Mouse (Mus musculus) adrenal gland, postnatal 25 days (tissue): ENCODE results near the gene Stpg1. TPM values are rescaled to one million over a fixed set of nuclear protein-coding genes. Genes with fewer than 3 reads are reported as not detected.
A peak's percentile ranks its signal among the peaks of the same experiment; 100 is the strongest.

Experiments
- DNase-seq: peaks from one replicate; pipeline ENCODE4 v3.0.0; 2021; ENCODE audit warnings: mixed read lengths
- microRNA-seq, 2 experiments: library from miRNA; unstranded; fragments of <30 nt; microRNA quantifications; one replicate each; pipeline ENCODE4 v1.2.0; 2021
- total RNA-seq: library from RNA; stranded (reverse); gene quantifications from 2 replicates; pipeline ENCODE4 v1.2.3, GENCODE M21; 2021

Stpg1 gene
- total RNA-seq, 1 experiment from 2014 or later, result 0.91 TPM

DNA sequence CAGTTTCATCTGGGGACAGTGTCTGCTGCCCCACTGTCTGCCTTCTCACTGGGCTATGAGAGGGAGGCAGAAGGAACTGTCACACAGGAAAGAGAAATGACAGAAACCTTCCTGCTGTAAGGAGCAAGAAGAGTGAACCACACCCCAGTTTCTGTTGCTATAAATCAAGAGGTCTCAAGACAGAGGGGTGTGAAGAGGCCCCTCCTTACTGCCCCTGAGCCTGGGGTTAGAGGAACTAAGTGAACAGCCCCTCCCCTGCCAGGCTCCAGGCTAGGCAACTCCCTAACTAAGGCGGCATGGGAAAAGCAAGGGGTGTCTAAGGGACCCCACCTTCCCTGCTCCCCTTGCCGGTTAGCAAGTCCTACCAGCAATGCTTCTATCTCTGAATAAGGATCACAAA lies 69.2 kb downstream of the Stpg1 start:
- no peak for DNase-seq

DNA sequence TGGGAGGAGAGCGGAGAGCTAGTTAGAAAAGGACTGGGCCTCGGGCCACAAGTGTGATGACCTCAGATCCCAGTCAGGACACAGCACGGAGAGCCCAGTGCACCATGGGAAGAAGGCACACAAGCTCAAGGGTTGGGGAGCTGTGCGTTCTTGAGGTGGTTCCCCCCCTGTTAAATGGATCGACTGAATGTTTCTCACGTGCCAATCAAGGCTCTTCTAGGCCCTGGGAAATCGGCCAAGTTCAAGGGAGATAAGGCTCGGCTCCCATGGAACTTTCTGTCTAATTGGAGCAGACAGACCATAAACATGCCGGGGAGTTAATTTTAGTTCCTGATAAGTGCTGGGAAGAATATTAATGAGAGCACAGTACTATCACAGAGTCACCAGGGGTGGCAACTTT lies 70.8 kb downstream of the Stpg1 start:
- no peak for DNase-seq

GRCm38 (mm10) chr4:135567042-135567441 lies 72.5 kb downstream of the Stpg1 start:
- no peak for DNase-seq

- no peak for DNase-seq
Observed at GRCm38 (mm10) chr4:135567484-135567883, 72.9 kb downstream of the Stpg1 start.

GRCm38 (mm10) chr4:135569201-135569600 lies 74.6 kb downstream of the Stpg1 start:
- DNase-seq, result no peak

GRCm38 (mm10) chr4:135570152-135571036 lies 75.8 kb downstream of the Stpg1 start:
- peak; percentile 45 for DNase-seq

DNA sequence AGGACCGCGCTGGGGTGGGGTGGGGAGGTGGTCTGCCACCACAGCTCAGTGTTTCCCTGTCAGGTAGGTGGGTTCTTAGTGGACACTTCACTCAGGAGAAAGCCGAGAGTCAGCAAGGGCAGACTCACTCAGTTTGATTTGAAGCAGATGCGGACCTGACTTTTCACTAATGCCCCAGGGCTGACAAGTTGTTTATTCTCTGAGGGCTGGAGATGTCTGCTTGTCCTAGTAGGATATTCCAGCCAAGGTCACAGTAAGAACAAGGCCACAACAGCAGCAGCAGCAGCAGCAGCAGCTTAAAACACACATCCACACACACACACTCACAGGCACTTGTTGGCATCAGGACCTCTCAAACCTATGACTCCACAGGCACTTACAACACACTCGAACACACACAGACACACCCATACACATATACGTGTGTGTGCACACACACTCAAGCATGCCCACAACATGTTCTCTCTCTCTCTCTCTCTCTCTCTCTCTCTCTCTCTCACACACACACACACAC lies 76.5 kb downstream of the Stpg1 start:
- DNase-seq, result no peak

- DNase-seq, result no peak
Observed at GRCm38 (mm10) chr4:135572276-135572675, 77.7 kb downstream of the Stpg1 start.

DNA sequence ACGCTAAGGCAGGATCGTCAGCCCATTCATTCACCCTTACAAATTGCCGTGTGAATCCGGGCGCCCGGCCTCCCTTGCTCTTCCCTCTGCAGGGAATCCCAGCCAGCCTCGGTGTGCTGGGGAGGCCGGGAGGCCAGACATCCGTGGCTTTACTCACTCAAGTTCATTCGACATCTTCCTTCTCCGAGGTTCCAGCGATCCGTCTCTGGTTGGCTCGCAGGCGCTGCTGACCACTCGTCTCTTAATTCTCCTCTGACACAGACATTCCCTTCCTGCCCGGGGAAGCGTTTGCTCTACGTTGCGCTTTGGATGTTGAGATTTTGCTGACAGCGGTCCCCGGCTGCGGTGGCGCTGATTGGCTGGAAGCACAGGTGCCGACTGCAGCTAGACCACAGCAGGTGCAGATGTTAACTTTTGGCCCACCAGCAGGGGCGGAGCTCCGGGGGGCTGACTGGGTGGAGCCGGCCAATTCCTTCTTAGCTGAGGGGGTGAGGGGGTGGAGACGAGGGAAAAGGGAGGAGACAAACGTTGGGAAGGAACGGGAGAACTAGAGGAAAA lies 78.7 kb downstream of the Stpg1 start, which contains the start of gene Grhl3:
TSS of gene Grhl3 (minus strand) at position 380 of the 558 bp plus-strand sequence.
- peak; percentile 18 for DNase-seq

DNA sequence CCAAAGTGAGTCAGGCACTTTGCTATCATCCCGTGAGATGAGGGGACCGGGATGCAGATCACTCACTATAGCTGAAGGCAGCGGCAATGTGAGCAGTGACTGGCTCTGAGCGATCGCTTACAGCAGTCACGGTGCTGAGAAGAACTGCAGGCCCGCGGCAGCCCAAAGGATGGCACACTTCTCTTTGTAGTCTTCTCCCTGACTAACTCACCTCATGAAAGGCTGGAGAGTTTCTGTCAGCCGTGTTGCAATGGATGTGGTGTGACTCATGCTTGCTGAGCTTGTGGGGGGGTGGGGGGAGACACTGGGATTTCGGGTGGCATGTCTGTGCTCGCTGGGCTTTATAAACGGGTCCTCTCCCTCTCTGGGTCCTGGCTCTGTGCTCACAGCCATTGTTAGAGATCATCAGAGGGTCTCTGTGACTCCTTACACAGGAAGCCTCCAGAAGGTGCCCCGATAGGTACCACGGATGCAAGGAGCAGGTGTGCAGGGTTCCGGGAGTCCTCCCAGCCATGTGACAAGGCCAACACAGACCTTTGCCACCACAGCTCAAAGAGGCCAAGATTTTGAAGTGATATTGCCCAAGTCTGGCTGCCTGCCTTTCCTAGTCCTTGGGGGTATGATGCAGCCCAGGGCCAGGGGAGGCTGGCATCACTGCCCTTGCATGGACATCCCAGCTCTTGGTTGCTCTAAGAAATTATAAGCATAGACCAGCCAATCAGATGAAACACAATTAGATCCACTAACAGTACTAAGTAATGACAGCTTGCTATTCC lies 81.0 kb downstream of the Stpg1 start:
- DNase-seq, result peak; percentile 30

DNA sequence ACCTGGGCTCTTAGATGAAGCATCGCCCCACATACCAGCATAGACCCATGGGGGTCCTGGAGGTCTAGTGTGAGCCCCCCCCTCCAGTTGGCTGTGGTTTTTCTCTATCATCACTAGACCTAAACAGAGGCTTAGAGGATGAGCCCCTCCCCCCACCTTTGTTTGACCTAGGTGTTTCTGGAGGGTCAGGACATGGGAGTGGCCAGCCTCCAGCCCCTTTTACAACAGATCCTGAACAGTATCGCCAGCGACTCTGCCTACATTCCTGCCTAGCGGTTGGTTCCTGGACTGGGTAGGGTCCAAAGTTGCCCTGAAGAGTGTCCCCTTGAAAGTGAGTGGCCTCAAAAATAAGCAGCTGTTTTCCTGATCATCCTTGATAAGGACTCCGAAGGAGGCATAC lies 83.9 kb downstream of the Stpg1 start:
- DNase-seq, result no peak

DNA sequence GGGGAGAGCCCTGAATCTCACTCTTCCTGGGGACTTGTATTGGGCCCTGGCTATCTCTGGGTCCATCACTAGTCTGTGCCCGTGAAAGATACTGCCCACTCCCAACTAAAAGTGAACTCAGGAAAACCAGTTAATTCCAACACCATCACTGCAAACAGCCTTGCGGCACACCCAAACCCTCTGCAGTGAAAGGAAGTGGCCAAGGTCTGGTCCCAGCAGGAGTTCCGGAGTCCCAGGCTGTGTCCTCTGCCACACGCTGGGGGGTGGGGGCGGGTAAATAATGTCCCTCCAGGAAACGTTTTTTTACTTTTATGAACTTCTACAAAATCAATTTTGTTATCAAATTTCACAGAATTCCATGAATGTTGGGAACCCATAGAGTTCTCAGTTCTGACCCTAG lies 85.1 kb downstream of the Stpg1 start:
- no peak for DNase-seq

DNA sequence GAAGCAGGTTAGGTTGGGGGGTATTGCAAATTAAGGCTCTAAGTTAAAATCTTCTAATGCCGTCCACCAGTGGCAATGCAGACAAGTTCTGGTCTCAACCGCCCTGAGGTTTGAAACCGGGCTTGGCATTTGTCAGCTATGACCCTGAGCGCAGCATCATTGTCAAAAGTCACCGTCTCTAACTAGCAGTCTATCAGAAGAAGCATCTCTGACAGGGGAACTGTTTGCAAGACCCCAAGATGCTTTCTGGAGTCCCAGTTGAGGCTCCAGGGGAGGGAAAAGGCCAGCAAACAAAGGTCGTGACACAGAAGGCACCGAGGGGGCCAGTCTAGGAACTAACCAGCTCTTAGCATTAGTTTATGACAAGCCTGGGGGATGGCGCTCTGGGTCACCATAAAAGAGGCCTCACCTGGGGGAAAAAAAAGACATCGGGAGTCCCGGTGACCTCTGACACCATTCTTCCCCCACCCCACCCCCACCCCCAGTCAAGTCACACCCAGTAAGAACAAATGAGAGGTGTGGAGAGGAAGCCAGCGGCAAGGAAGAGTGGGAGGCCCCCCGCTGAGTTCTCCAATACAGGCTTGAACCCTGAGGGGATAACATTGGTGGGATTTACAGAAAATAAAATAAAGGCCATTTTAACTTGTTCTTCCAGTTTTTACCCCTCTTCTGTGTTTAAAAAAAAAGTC lies 86.8 kb downstream of the Stpg1 start:
- DNase-seq, result no peak

DNA sequence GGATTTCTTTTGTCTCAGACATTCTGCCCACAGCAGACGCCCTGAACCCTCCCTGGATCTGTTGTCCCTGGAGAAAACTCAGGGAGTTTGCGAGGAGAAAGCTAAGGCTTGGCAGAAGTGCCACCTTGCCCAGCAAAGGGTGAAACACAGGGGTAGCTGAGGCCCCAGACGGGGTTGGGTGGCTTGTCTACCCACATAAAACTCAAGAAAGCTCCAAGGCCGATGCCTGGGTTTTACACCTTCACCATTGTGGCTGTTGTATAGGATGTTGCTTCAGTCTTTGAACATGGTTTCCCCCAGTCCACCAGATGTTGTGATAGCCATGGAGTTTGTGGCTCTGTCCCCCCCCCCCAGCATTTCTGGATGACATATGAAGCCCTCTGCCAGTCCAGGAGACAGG lies 90.2 kb downstream of the Stpg1 start:
- DNase-seq, result no peak

Small RNA genes within 50 kb of the gene (microRNA-seq; reads per million reads assigned to microRNA genes)
- 0 reads per million in 2 experiments for gene Gm25317

Other genes starting within 250 kb of the Stpg1 start
- gene Clic4, start 222.0 kb upstream of the Stpg1 start, total RNA-seq, result 65.5 and 72.8 TPM in 2 replicates
- gene Srrm1, start 141.5 kb upstream of the Stpg1 start, total RNA-seq, result 133 and 151 TPM in 2 replicates
- gene Ncmap, start 96.6 kb upstream of the Stpg1 start, total RNA-seq, result not detected in 2 replicates
- 11.9 and 16.9 TPM in 2 replicates for gene Rcan3, start 60.9 kb upstream of the Stpg1 start, total RNA-seq
- gene Nipal3, start 248 bp downstream of the Stpg1 start, total RNA-seq, result 12.7 and 26.6 TPM in 2 replicates
- not detected in 2 replicates for gene Grhl3, start 78.8 kb downstream of the Stpg1 start, total RNA-seq
- gene Ifnlr1, start 191.5 kb downstream of the Stpg1 start, total RNA-seq, result 0.18 and 0.19 TPM in 2 replicates
- 1.3 and 1.6 TPM in 2 replicates for gene Il22ra1, start 233.4 kb downstream of the Stpg1 start, total RNA-seq